Mouse (Mus musculus): ENCODE results near the gene 4933406M09Rik. TPM values are rescaled to one million over a fixed set of nuclear protein-coding genes. Genes with fewer than 3 reads are reported as not detected.

The 4933406M09Rik gene
- polyA plus RNA-seq, 1 experiment from 2014 or later, result not detected

- H3K4me3 ChIP-seq (replicated peaks), result no peak overlapping the region
- no peaks in the 10 kb centered on the region for H3K27me3 ChIP-seq (replicated peaks)
- H3K27ac ChIP-seq, result no peak overlapping the region
- no peak overlapping the region for H3K4me2 ChIP-seq (replicated peaks)
- H3K9me3 ChIP-seq, result no peaks in the 10 kb centered on the region
- ATAC-seq, result no peak
- H3K4me1 ChIP-seq (replicated peaks), result no peaks in the 10 kb centered on the region
- no peaks in the 10 kb centered on the region for H3K36me3 ChIP-seq
- no peak overlapping the region for H3K9ac ChIP-seq
Observed at GRCm38 (mm10) chr1:134385176-134385575, 564 bp upstream of the 4933406M09Rik start.

DNA sequence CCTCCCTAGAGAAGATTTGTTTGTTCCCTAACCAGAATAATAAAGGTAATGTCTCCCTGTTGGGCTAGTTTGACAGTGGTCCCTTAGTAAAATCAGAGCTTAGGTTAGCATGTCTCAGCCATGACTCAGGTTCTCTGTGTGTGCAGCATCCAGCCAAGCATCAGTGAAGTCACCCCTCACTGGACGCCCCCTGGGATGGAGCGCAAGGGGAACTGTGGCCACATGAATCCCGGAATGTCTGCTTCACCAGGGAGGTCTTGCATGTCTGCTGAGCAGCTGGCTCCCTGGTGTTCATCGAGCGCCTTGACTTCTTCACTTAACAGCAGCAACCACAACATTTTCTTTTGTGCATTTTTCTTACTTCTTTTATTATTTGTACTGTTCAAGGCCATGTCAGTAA, 8.1 kb downstream of the 4933406M09Rik start:
- H3K4me2 ChIP-seq (replicated peaks), result no peak overlapping the region
- no peak overlapping the region for H3K9ac ChIP-seq
- WGBS, result 41% methylated on average over 5 of the region's 5 CpGs
- no peak overlapping the region for H3K27ac ChIP-seq
- H3K9me3 ChIP-seq, result no peaks in the 10 kb centered on the region
- no peak overlapping the region for H3K4me3 ChIP-seq (replicated peaks)
- no peaks in the 10 kb centered on the region for H3K27me3 ChIP-seq (replicated peaks)
- no peak for ATAC-seq
- no peaks in the 10 kb centered on the region for H3K36me3 ChIP-seq
- no peaks in the 10 kb centered on the region for H3K4me1 ChIP-seq (replicated peaks)

GRCm38 (mm10) chr1:134398210-134398609, 12.5 kb downstream of the 4933406M09Rik start:
- H3K36me3 ChIP-seq, result no peaks in the 10 kb centered on the region
- WGBS, result 90% methylated on average over 12 of the region's 12 CpGs
- ATAC-seq, result no peak
- no peak overlapping the region for H3K9ac ChIP-seq
- H3K27me3 ChIP-seq (replicated peaks), result no peaks in the 10 kb centered on the region
- no peak overlapping the region for H3K4me3 ChIP-seq (replicated peaks)
- no peak overlapping the region for H3K27ac ChIP-seq
- H3K4me2 ChIP-seq (replicated peaks), result no peak overlapping the region
- H3K9me3 ChIP-seq, result no peaks in the 10 kb centered on the region
- H3K4me1 ChIP-seq (replicated peaks), result no peaks in the 10 kb centered on the region

DNA sequence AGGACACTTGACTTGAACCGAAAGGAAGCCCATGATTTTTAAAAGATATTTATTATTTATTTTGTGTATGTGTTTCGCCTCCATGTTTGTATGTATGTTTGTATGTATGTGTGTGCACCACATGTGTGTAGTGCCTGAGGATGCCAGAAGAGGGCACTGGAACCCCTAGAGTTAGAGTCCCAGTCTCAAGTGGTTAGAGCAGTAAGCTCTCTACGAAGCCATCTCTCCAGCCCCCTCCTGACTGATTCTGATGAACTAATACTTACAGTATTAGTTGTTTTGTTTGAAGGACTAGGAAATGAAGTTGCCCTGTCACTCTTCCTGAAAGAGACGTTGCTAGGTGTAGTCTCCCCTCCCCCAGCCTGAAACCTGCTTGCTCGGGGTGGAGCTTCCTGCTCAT, 14.0 kb downstream of the 4933406M09Rik start:
- 66% methylated on average over 5 of the region's 5 CpGs for WGBS
- Histone ChIP-seq H3K9me3 (no peaks in the 10 kb centered on the region), H3K27ac (no peak overlapping the region), H3K4me1 (replicated peaks) (no peaks in the 10 kb centered on the region), H3K4me3 (replicated peaks) (no peak overlapping the region), H3K9ac (no peak overlapping the region), H3K36me3 (no peaks in the 10 kb centered on the region), H3K4me2 (replicated peaks) (no peak overlapping the region), H3K27me3 (replicated peaks) (no peaks in the 10 kb centered on the region)
- no peak for ATAC-seq

- peak; percentile 99 for ATAC-seq
- peak within 1 kb of the TSS; percentile 83 for H3K4me3 ChIP-seq (replicated peaks)
- H3K4me1 ChIP-seq (replicated peaks), result peaks cover 8% of the 10 kb centered on the region
- no peaks in the 10 kb centered on the region for H3K27me3 ChIP-seq (replicated peaks)
- WGBS, result under 1% methylated on average over 43 of the region's 43 CpGs
- peak within 1 kb of the TSS; percentile 83 for H3K4me2 ChIP-seq (replicated peaks)
- H3K36me3 ChIP-seq, result peaks cover 15% of the 10 kb centered on the region
- peak within 1 kb of the TSS; percentile 71 for H3K27ac ChIP-seq
- peak within 1 kb of the TSS; percentile 83 for H3K9ac ChIP-seq
- H3K9me3 ChIP-seq, result no peaks in the 10 kb centered on the region
Observed at GRCm38 (mm10) chr1:134405509-134406413, 20.0 kb downstream of the 4933406M09Rik start, which contains the start of gene Cyb5r1. Gene Cyb5r1, plus strand, starts transcription at chr1:134405559.

- no peaks in the 10 kb centered on the region for H3K27me3 ChIP-seq (replicated peaks)
- peak overlapping the region; percentile 83 for H3K4me3 ChIP-seq (replicated peaks)
- H3K9ac ChIP-seq, result peak overlapping the region; percentile 83
- peaks cover 19% of the 10 kb centered on the region for H3K36me3 ChIP-seq
- H3K4me1 ChIP-seq (replicated peaks), result peaks cover 8% of the 10 kb centered on the region
- 23% methylated on average over 8 of the region's 8 CpGs for WGBS
- H3K4me2 ChIP-seq (replicated peaks), result peak overlapping the region; percentile 83
- no peak overlapping the region for H3K27ac ChIP-seq
- no peaks in the 10 kb centered on the region for H3K9me3 ChIP-seq
- peak; percentile 13; the same call in 1 of the 2 replicates for ATAC-seq
Observed at GRCm38 (mm10) chr1:134406414-134406771, 20.7 kb downstream of the 4933406M09Rik start.

DNA sequence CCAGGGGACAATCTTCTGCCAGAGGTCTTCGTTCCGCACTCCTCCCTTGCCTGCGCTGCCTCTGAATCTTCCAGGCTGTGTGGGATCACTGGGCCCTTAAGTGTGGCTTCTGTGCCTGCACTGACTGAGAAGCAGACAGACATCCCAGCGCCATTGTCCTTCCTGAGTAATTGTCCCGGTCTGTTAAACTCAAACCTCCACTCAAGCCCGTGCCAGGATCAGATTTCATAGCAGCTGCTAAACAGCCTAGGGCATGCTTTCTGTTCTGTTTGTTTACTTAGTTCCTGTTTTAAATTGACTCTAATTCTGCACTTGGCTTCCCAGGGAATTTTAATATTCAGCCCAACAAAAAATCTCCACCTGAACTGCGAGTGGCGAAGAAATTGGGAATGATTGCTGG, 22.3 kb downstream of the 4933406M09Rik start:
- Histone ChIP-seq H3K4me1 (replicated peaks) (peaks cover 8% of the 10 kb centered on the region), H3K27ac (no peak overlapping the region), H3K9ac (no peak overlapping the region), H3K36me3 (peaks cover 19% of the 10 kb centered on the region), H3K4me2 (replicated peaks) (no peak overlapping the region), H3K9me3 (no peaks in the 10 kb centered on the region), H3K4me3 (replicated peaks) (no peak overlapping the region), H3K27me3 (replicated peaks) (no peaks in the 10 kb centered on the region)
- no peak for ATAC-seq
- 77% methylated on average over 8 of the region's 8 CpGs for WGBS

- H3K36me3 ChIP-seq, result peaks cover 19% of the 10 kb centered on the region
- H3K27me3 ChIP-seq (replicated peaks), result no peaks in the 10 kb centered on the region
- H3K27ac ChIP-seq, result no peak overlapping the region
- H3K9ac ChIP-seq, result no peak overlapping the region
- WGBS, result 93% methylated on average over 9 of the region's 9 CpGs
- ATAC-seq, result no peak
- no peaks in the 10 kb centered on the region for H3K9me3 ChIP-seq
- no peak overlapping the region for H3K4me3 ChIP-seq (replicated peaks)
- peaks cover 17% of the 10 kb centered on the region for H3K4me1 ChIP-seq (replicated peaks)
- H3K4me2 ChIP-seq (replicated peaks), result no peak overlapping the region
Observed at GRCm38 (mm10) chr1:134411706-134412629, 26.2 kb downstream of the 4933406M09Rik start.

DNA sequence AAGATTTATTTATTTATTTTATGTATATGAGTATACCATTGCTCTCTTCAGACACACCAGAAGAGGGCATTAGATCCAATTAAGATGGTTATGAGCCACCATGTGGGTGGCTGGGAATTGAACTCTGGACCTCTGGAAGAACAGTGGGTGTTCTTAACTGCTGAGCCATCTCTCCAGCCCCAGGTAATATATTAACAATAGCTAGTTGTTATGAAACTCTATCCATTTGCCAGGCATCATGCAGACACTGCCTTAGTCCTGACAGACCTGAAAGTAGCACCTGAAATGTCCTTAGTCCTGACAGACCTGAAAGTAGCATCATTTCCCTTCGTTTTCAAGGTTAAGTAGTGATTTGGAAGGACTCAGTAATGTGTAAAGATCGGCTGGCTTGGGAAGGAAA, 28.3 kb downstream of the 4933406M09Rik start:
- Histone ChIP-seq H3K9ac (peak overlapping the region; percentile 52; the same call in 1 of the 2 replicates), H3K4me2 (replicated peaks) (peak overlapping the region; percentile 72; the same call in 1 of the 2 replicates), H3K9me3 (no peaks in the 10 kb centered on the region), H3K27ac (peak overlapping the region; percentile 95), H3K27me3 (replicated peaks) (no peaks in the 10 kb centered on the region), H3K4me1 (replicated peaks) (peaks cover 28% of the 10 kb centered on the region), H3K36me3 (peaks cover 15% of the 10 kb centered on the region), H3K4me3 (replicated peaks) (no peak overlapping the region)
- ATAC-seq, result no peak
- 42% methylated on average over 2 of the region's 2 CpGs for WGBS

DNA sequence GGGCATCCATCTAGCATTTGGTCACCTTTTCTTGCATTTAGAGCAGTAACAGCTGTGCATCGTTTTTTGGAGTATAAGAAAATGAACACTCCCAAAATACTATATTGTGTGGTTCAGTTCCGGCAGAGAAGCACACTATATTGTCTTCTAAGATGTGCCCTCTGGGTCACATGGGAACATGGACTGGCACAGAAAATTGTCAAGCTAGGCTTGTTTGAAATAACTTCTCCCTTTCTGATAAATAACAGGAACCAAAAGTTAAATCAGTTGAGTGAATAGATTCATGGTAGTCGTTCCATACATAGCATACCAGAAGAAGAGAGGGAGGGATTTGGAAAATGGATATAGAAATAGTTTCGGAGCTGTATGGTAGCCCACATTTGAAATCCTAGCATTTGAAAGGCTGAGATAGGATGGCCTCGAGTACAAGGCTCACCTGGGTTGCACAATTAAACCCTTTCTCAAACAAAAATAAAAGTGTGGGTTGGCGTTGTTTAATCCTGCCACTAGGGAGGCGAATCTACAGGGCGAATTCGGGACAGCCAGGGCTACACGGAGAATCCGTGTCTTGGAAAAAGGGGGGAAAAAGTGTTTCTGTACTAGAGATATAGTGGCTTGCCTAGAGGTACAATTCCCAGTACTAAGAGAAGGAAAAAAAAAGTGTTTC, 28.9 kb downstream of the 4933406M09Rik start:
- ATAC-seq, result peak; percentile 48
- WGBS, result 10% methylated on average over 11 of the region's 11 CpGs
- peak overlapping the region; percentile 87 for H3K4me3 ChIP-seq (replicated peaks)
- peak overlapping the region; percentile 52 for H3K9ac ChIP-seq
- H3K4me2 ChIP-seq (replicated peaks), result peak overlapping the region; percentile 72
- peaks cover 34% of the 10 kb centered on the region for H3K4me1 ChIP-seq (replicated peaks)
- H3K36me3 ChIP-seq, result peaks cover 9% of the 10 kb centered on the region
- H3K27ac ChIP-seq, result peak overlapping the region; percentile 95
- no peaks in the 10 kb centered on the region for H3K9me3 ChIP-seq
- H3K27me3 ChIP-seq (replicated peaks), result no peaks in the 10 kb centered on the region

- H3K4me3 ChIP-seq (replicated peaks), result peak within 1 kb of the TSS; percentile 87
- WGBS, result under 1% methylated on average over 71 of the region's 77 CpGs
- peaks cover 8% of the 10 kb centered on the region for H3K36me3 ChIP-seq
- peaks cover 37% of the 10 kb centered on the region for H3K4me1 ChIP-seq (replicated peaks)
- H3K9ac ChIP-seq, result peak within 1 kb of the TSS; percentile 94
- H3K9me3 ChIP-seq, result no peaks in the 10 kb centered on the region
- H3K4me2 ChIP-seq (replicated peaks), result peak within 1 kb of the TSS; percentile 72
- peak within 1 kb of the TSS; percentile 95 for H3K27ac ChIP-seq
- no peaks in the 10 kb centered on the region for H3K27me3 ChIP-seq (replicated peaks)
- peak; percentile 100 for ATAC-seq
Observed at GRCm38 (mm10) chr1:134415168-134415831, 29.6 kb downstream of the 4933406M09Rik start, which contains the start of gene Adipor1. Gene Adipor1, plus strand, starts transcription at chr1:134415378.
